10 mouse cellular contexts compared by ENCODE assay signal in genomic region chr11:120578694-120579243, GRCm38 (mm10). TPM values are rescaled to one million over a fixed set of nuclear protein-coding genes. Genes with fewer than 3 reads are reported as not detected.
DNase-seq lines count a peak whose midpoint lies in the region; ATAC-seq and TF ChIP-seq lines count a peak whose summit lies in the region.
"Had no signal": no experiment of that assay in that cellular context is flagged by ENCODE, and none has a peak within 500 bp of the region (broad histone marks: within the 10 kb centered on the region; RNA-seq: fewer than 3 reads in every experiment).

No protein-coding gene starts in this region.

- H3K9ac ChIP-seq in heart, adult 2 months (ENCODE audit: low read depth, low read length), result no peak overlapping the region
- H3K9ac ChIP-seq in kidney, embryonic 14.5 days (ENCODE audit: low read depth, low read length), result peak overlapping the region; percentile 98
- peak overlapping the region; percentile 97 for H3K9ac ChIP-seq in neural tube, embryonic 13.5 days

- peaks cover 8% of the 10 kb centered on the region for H3K4me1 ChIP-seq in heart, adult 2 months (ENCODE audit: control insufficient read depth, insufficient read depth, low read length)
- peaks cover 29% of the 10 kb centered on the region for H3K4me1 ChIP-seq in kidney, embryonic 14.5 days (ENCODE audit: control insufficient read depth, insufficient read depth, low read length)
- peaks cover 47% of the 10 kb centered on the region for H3K4me1 ChIP-seq in neural tube, embryonic 13.5 days (replicated peaks)

- no peak for TF ChIP-seq CTCF in heart, adult 2 months (IDR thresholded peaks at IDR 0.05)

- intact Hi-C loops in heart, adult 2 months (cut with DNase I), result loop anchor here (2.0 kb wide), 1 partner anchor 64 kb away; no protein-coding TSS in a partner anchor
- intact Hi-C loops in heart, postnatal 10 days (cut with DNase I), result loop anchor here (2.0 kb wide), 1 partner anchor 62 kb away; no protein-coding TSS in a partner anchor

- 79% methylated on average over 11 of the region's 11 CpGs for WGBS in heart, adult 2 months
- 69% methylated on average over 11 of the region's 11 CpGs for WGBS in kidney, embryonic 14.5 days
- 87% methylated on average over 11 of the region's 11 CpGs for WGBS in neural tube, embryonic 13.5 days

- TF ChIP-seq EP300 in heart, adult 2 months (IDR thresholded peaks at IDR 0.05; ENCODE audit: insufficient read depth, low read depth, low read length), result no peak

- H3K9me3 ChIP-seq in kidney, embryonic 14.5 days (ENCODE audit: control insufficient read depth, low read length), result no peaks in the 10 kb centered on the region
- H3K9me3 ChIP-seq in neural tube, embryonic 13.5 days, result no peaks in the 10 kb centered on the region

- H3K36me3 ChIP-seq in heart, adult 2 months (ENCODE audit: control insufficient read depth, insufficient read depth, low read length), result peaks cover 6% of the 10 kb centered on the region
- peaks cover 32% of the 10 kb centered on the region for H3K36me3 ChIP-seq in kidney, embryonic 14.5 days (ENCODE audit: control insufficient read depth, insufficient read depth, low read length)
- peaks cover 32% of the 10 kb centered on the region for H3K36me3 ChIP-seq in neural tube, embryonic 13.5 days

- no peak overlapping the region for H3K4me3 ChIP-seq in heart, adult 2 months
- H3K4me3 ChIP-seq in kidney, embryonic 14.5 days (ENCODE audit: low read length), result no peak overlapping the region
- no peak overlapping the region for H3K4me3 ChIP-seq in neural tube, embryonic 13.5 days

- no peak overlapping the region for H3K27ac ChIP-seq in heart, adult 2 months
- H3K27ac ChIP-seq in kidney, embryonic 14.5 days (ENCODE audit: low read depth, low read length), result 0 out of 2 replicates have a peak overlapping the region, but pooled peaks have one; percentile 27
- 0 out of 2 replicates have a peak overlapping the region, but pooled peaks have one; percentile 97 for H3K27ac ChIP-seq in neural tube, embryonic 13.5 days (replicated peaks)

- DNase-seq in heart, adult 2 months, result peak in 1 of 2 experiments; percentile 30
- no peak for DNase-seq in heart, postnatal 10 days
- peak; percentile 59 for DNase-seq in testis, postnatal 10 days (ENCODE audit: low spot score)
- DNase-seq in testis, postnatal 14 days (ENCODE audit: low spot score), result no peak
- no peak for DNase-seq in lung, postnatal 36 days
- DNase-seq in ovary, postnatal 36 days (ENCODE audit: low spot score), result no peak

- no peak overlapping the region for H3K4me2 ChIP-seq in kidney, embryonic 14.5 days (replicated peaks; ENCODE audit: low read depth, low read length)
- H3K4me2 ChIP-seq in neural tube, embryonic 13.5 days, result no peak overlapping the region

- no peak for ATAC-seq in kidney, embryonic 14.5 days (ENCODE audit: low FRiP score, low TSS enrichment)
- no peak for ATAC-seq in neural tube, embryonic 13.5 days (ENCODE audit: low read depth)

- 0 out of 2 replicates have a peak, but pooled peaks have one; percentile 15 for TF ChIP-seq POLR2A in heart, adult 2 months (IDR thresholded peaks at IDR 0.05; ENCODE audit: insufficient read depth, low read depth, low read length)

- H3K27me3 ChIP-seq in heart, adult 2 months (ENCODE audit: control insufficient read depth, insufficient read depth, low read length), result no peaks in the 10 kb centered on the region
- H3K27me3 ChIP-seq in kidney, embryonic 14.5 days (ENCODE audit: control insufficient read depth, insufficient read depth, low read length), result no peaks in the 10 kb centered on the region
- no peaks in the 10 kb centered on the region for H3K27me3 ChIP-seq in neural tube, embryonic 13.5 days

- peaks cover 5% of the 10 kb centered on the region for H3K79me2 ChIP-seq in heart, adult 2 months (replicated peaks; ENCODE audit: control insufficient read depth, insufficient read depth, low read length)

RNA-seq across cellular contexts. Expression of gene Arhgdia, which starts 2.7 kb away (rescaled TPM):
- 100 to 1,000 TPM; 139 to 144 TPM for total RNA-seq in heart, adult 2 months (2021)
- polyA plus RNA-seq in heart, adult 2 months (2012; rRNA removed), result 245 and 257 TPM in 2 replicates
- total RNA-seq in heart, postnatal 10 days (2021), result 100 to 1,000 TPM; 236 to 257 TPM
- 454 and 612 TPM in 2 replicates for polyA plus RNA-seq in kidney, embryonic 14.5 days (2014; fragmentation: Nextera tagmentation; extraction: Ambion mirVana)
- polyA plus RNA-seq in neural tube, embryonic 13.5 days (2015; fragmentation: Nextera tagmentation; extraction: Ambion mirVana), result 529 and 543 TPM in 2 replicates

RNA-seq across cellular contexts. Expression of gene P4hb, which starts 5.7 kb away (rescaled TPM):
- 100 to 1,000 TPM; 221 to 246 TPM for total RNA-seq in heart, adult 2 months (2021)
- 115 and 174 TPM in 2 replicates for polyA plus RNA-seq in heart, adult 2 months (2012; rRNA removed)
- 100 to 1,000 TPM; 306 to 311 TPM for total RNA-seq in heart, postnatal 10 days (2021)
- 558 and 716 TPM in 2 replicates for polyA plus RNA-seq in kidney, embryonic 14.5 days (2014; fragmentation: Nextera tagmentation; extraction: Ambion mirVana)
- polyA plus RNA-seq in neural tube, embryonic 13.5 days (2015; fragmentation: Nextera tagmentation; extraction: Ambion mirVana), result 329 and 382 TPM in 2 replicates

RNA-seq across cellular contexts. Expression of gene Alyref, which starts 19.4 kb away (rescaled TPM):
- total RNA-seq in heart, adult 2 months (2021), result 10 to 100 TPM; 48.7 to 52.0 TPM
- 13.6 and 15.6 TPM in 2 replicates for polyA plus RNA-seq in heart, adult 2 months (2012; rRNA removed)
- 10 to 100 TPM; 86.1 to 88.3 TPM for total RNA-seq in heart, postnatal 10 days (2021)
- polyA plus RNA-seq in kidney, embryonic 14.5 days (2014; fragmentation: Nextera tagmentation; extraction: Ambion mirVana), result 594 and 799 TPM in 2 replicates
- 292 and 326 TPM in 2 replicates for polyA plus RNA-seq in neural tube, embryonic 13.5 days (2015; fragmentation: Nextera tagmentation; extraction: Ambion mirVana)

RNA-seq across cellular contexts. Expression of gene Anapc11, which starts 19.5 kb away (rescaled TPM):
- 10 to 100 TPM; 79.9 to 89.0 TPM for total RNA-seq in heart, adult 2 months (2021)
- 87.8 and 105 TPM in 2 replicates for polyA plus RNA-seq in heart, adult 2 months (2012; rRNA removed)
- total RNA-seq in heart, postnatal 10 days (2021), result 100 to 1,000 TPM in 1 of 2 experiments, 10 to 100 TPM in 1; 95.1 to 105 TPM
- 212 and 242 TPM in 2 replicates for polyA plus RNA-seq in kidney, embryonic 14.5 days (2014; fragmentation: Nextera tagmentation; extraction: Ambion mirVana)
- 175 and 192 TPM in 2 replicates for polyA plus RNA-seq in neural tube, embryonic 13.5 days (2015; fragmentation: Nextera tagmentation; extraction: Ambion mirVana)

RNA-seq across cellular contexts. Expression of gene Ppp1r27, which starts 27.8 kb away (rescaled TPM):
- under 1 TPM in 1 of 2 experiments, not detected in 1; 0.34 TPM for total RNA-seq in heart, adult 2 months (2021)
- 0.64 and 0.96 TPM in 2 replicates for polyA plus RNA-seq in heart, adult 2 months (2012; rRNA removed)
- under 1 TPM in 1 of 2 experiments, not detected in 1; 0.60 TPM for total RNA-seq in heart, postnatal 10 days (2021)
- polyA plus RNA-seq in kidney, embryonic 14.5 days (2014; fragmentation: Nextera tagmentation; extraction: Ambion mirVana), result 0.58 and 0.89 TPM in 2 replicates
- polyA plus RNA-seq in neural tube, embryonic 13.5 days (2015; fragmentation: Nextera tagmentation; extraction: Ambion mirVana), result not detected in 2 replicates
- total RNA-seq: layer of hippocampus, postnatal 10 days; MEL had no signal

Comparison
In these comparisons a context has a peak if more than half of its experiments do, and no peak if none do; other contexts are left out.
1. RNA of gene Alyref, which starts 19.4 kb away (polyA plus RNA-seq): 594 to 799 TPM in kidney, embryonic 14.5 days and 292 to 326 TPM in neural tube, embryonic 13.5 days; 13.6 to 15.6 TPM in heart, adult 2 months; every median in the first group is over 10 times any median in the second.